22 mouse cellular contexts compared by ENCODE assay signal in the genomic region with DNA sequence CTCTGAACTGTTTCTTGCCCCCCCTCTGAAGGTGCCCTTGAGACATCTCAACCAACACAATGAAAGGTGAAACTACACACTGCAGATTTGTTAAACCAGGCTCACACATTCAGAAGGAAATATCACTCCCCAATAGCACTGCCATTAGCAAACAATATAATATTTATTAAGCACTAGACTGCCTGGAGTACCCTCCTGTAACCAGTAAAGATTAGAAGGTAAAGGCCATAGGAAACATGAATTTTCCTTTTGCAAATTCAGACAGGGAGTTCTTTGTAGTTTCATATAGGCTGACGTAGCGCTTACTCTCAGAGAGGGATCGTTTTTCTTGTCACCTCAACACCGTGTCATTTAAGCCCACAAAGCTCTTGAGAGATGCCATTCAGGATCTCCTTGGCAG.
DNase-seq lines count a peak whose midpoint lies in the region; ATAC-seq lines count a peak whose summit lies in the region.
"Had no signal": no experiment of that assay in that cellular context is flagged by ENCODE, and none has a peak within 500 bp of the region (broad histone marks: within the 10 kb centered on the region; RNA-seq: fewer than 3 reads in every experiment).

No protein-coding gene starts in this region.

- no peak for DNase-seq in limb, embryonic 10.5 days (ENCODE audit: low spot score)
- DNase-seq in lung, postnatal 14 days, result no peak
- DNase-seq in ovary, postnatal 10 days (ENCODE audit: low spot score), result no peak
- DNase-seq: adrenal gland, adult 2 months; adrenal gland, postnatal 10 days; adrenal gland, postnatal 25 days; cerebellum, adult 11 months; cerebellum, adult 18-20 months; cerebellum, adult 8-10 months; cerebellum, adult 9-11 months; cerebellum, postnatal 14 days; cerebellum, postnatal 36 days; embryo, embryonic 11 days had no signal

- peaks cover 13% of the 10 kb centered on the region for H3K4me1 ChIP-seq in limb, embryonic 13.5 days
- H3K4me1 ChIP-seq in limb, embryonic 10.5 days, result peaks cover 10% of the 10 kb centered on the region
- peaks cover 4% of the 10 kb centered on the region; the same call in 1 of the 2 replicates for H3K4me1 ChIP-seq in lung, embryonic 16.5 days (replicated peaks; ENCODE audit: control insufficient read depth, insufficient read depth, low read length)
- H3K4me1 ChIP-seq: embryonic facial prominence, embryonic 15.5 days; forebrain, embryonic 12.5 days had no signal

- H3K4me2 ChIP-seq in limb, embryonic 13.5 days (replicated peaks), result no peak overlapping the region
- no peak overlapping the region for H3K4me2 ChIP-seq in lung, embryonic 16.5 days (ENCODE audit: low read depth, low read length)
- H3K4me2 ChIP-seq: embryonic facial prominence, embryonic 13.5 days; embryonic facial prominence, embryonic 15.5 days; forebrain, embryonic 12.5 days had no signal

- H3K27ac ChIP-seq in limb, embryonic 13.5 days, result no peak overlapping the region
- no peak overlapping the region for H3K27ac ChIP-seq in limb, embryonic 10.5 days
- no peak overlapping the region for H3K27ac ChIP-seq in lung, embryonic 16.5 days (ENCODE audit: low read length)
- H3K27ac ChIP-seq: embryonic facial prominence, embryonic 13.5 days; embryonic facial prominence, embryonic 15.5 days; forebrain, embryonic 10.5 days; forebrain, embryonic 12.5 days had no signal

- H3K27me3 ChIP-seq in limb, embryonic 13.5 days, result no peaks in the 10 kb centered on the region
- H3K27me3 ChIP-seq in limb, embryonic 10.5 days (ENCODE audit: low read depth, poor library complexity, severe bottlenecking), result no peaks in the 10 kb centered on the region
- H3K27me3 ChIP-seq in lung, embryonic 16.5 days (ENCODE audit: control insufficient read depth, insufficient read depth, low read depth, low read length), result no peaks in the 10 kb centered on the region
- H3K27me3 ChIP-seq: embryonic facial prominence, embryonic 13.5 days; embryonic facial prominence, embryonic 15.5 days; forebrain, embryonic 12.5 days had no signal

- no peak overlapping the region for H3K9ac ChIP-seq in limb, embryonic 13.5 days
- no peak overlapping the region for H3K9ac ChIP-seq in lung, embryonic 16.5 days (ENCODE audit: low read length)
- H3K9ac ChIP-seq: embryonic facial prominence, embryonic 13.5 days; embryonic facial prominence, embryonic 15.5 days; forebrain, embryonic 12.5 days had no signal

- no peak overlapping the region for H3K4me3 ChIP-seq in limb, embryonic 13.5 days
- H3K4me3 ChIP-seq in limb, embryonic 10.5 days, result no peak overlapping the region
- H3K4me3 ChIP-seq in lung, embryonic 16.5 days (ENCODE audit: low read length), result no peak overlapping the region
- H3K4me3 ChIP-seq: embryonic facial prominence, embryonic 13.5 days; embryonic facial prominence, embryonic 15.5 days; erythroblast, embryonic 14.5 days; forebrain, embryonic 10.5 days; forebrain, embryonic 12.5 days had no signal

- H3K9me3 ChIP-seq in limb, embryonic 13.5 days, result no peaks in the 10 kb centered on the region
- H3K9me3 ChIP-seq in limb, embryonic 10.5 days (replicated peaks), result no peaks in the 10 kb centered on the region
- H3K9me3 ChIP-seq in lung, embryonic 16.5 days (ENCODE audit: control insufficient read depth, low read length), result no peaks in the 10 kb centered on the region
- H3K9me3 ChIP-seq: embryonic facial prominence, embryonic 13.5 days; embryonic facial prominence, embryonic 15.5 days; forebrain, embryonic 10.5 days; forebrain, embryonic 12.5 days had no signal

- ATAC-seq in limb, embryonic 13.5 days (ENCODE audit: low FRiP score, low read depth), result peak; percentile 49; the same call in 1 of the 2 replicates
- peak; percentile 52 for ATAC-seq in lung, embryonic 16.5 days (ENCODE audit: low read depth)
- ATAC-seq: forebrain, embryonic 14.5 days; forebrain, embryonic 16.5 days had no signal

- H3K36me3 ChIP-seq in limb, embryonic 13.5 days, result no peaks in the 10 kb centered on the region
- no peaks in the 10 kb centered on the region for H3K36me3 ChIP-seq in limb, embryonic 10.5 days
- H3K36me3 ChIP-seq in lung, embryonic 16.5 days (ENCODE audit: control insufficient read depth, insufficient read depth, low read length), result no peaks in the 10 kb centered on the region
- H3K36me3 ChIP-seq: embryonic facial prominence, embryonic 13.5 days; embryonic facial prominence, embryonic 15.5 days; forebrain, embryonic 10.5 days; forebrain, embryonic 12.5 days had no signal

- 42% methylated on average over 4 of the region's 4 CpGs for WGBS in limb, embryonic 13.5 days
- 86% methylated on average over 4 of the region's 4 CpGs for WGBS in limb, embryonic 10.5 days
- WGBS in lung, embryonic 16.5 days, result 43% methylated on average over 4 of the region's 4 CpGs
